In the genomic region with DNA sequence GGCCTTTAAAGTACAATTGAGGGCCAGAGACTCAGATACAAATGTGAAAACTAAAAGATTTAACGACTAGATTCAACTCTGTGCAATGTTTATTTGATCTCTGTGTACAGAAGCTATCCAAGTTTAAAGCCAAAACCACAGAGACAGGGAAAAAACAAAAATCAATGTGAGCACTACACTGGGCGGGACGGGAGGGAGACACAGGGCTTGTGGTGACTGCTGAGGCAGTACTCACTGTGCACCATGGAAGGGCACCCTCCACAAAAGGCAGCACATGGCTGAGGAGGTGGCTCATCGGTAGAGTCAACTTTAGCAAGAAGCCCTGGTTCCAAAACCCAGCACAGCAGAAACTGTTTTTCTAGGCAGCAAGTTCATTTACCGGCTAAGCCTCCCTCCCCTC, we compare ENCODE assay signal across 24 mouse cellular contexts. TPM values are rescaled to one million over a fixed set of nuclear protein-coding genes. Genes with fewer than 3 reads are reported as not detected.
A peak's percentile ranks its signal among the peaks of the same experiment; 100 is the strongest.
DNase-seq lines count a peak whose midpoint lies in the region; ATAC-seq lines count a peak whose summit lies in the region.
"Had no signal": no experiment of that assay in that cellular context is flagged by ENCODE, and none has a peak within 500 bp of the region (broad histone marks: within the 10 kb centered on the region; RNA-seq: fewer than 3 reads in every experiment).

No protein-coding gene starts in this region.

- H3K4me2 ChIP-seq in forebrain, embryonic 11.5 days (ENCODE audit: low read depth, low read length, severe bottlenecking), result no peak overlapping the region
- no peak overlapping the region for H3K4me2 ChIP-seq in hindbrain, embryonic 13.5 days
- H3K4me2 ChIP-seq in hindbrain, embryonic 14.5 days (replicated peaks), result no peak overlapping the region
- H3K4me2 ChIP-seq in midbrain, embryonic 13.5 days (replicated peaks), result no peak overlapping the region
- H3K4me2 ChIP-seq: heart, embryonic 15.5 days; kidney, embryonic 15.5 days; limb, embryonic 13.5 days; neural tube, embryonic 12.5 days; stomach, embryonic 15.5 days had no signal

- H3K9ac ChIP-seq in forebrain, embryonic 11.5 days (ENCODE audit: low read length), result no peak overlapping the region
- peak overlapping the region; percentile 19; the same call in 1 of the 2 replicates for H3K9ac ChIP-seq in hindbrain, embryonic 13.5 days
- H3K9ac ChIP-seq in hindbrain, embryonic 14.5 days, result no peak overlapping the region
- H3K9ac ChIP-seq in midbrain, embryonic 13.5 days (replicated peaks), result 0 out of 2 replicates have a peak overlapping the region, but pooled peaks have one; percentile 20
- H3K9ac ChIP-seq: heart, embryonic 15.5 days; kidney, embryonic 15.5 days; limb, embryonic 13.5 days; neural tube, embryonic 12.5 days; stomach, embryonic 15.5 days had no signal

- H3K4me3 ChIP-seq in forebrain, embryonic 10.5 days, result no peak overlapping the region
- no peak overlapping the region for H3K4me3 ChIP-seq in forebrain, embryonic 11.5 days (ENCODE audit: low read depth, low read length)
- H3K4me3 ChIP-seq in hindbrain, embryonic 13.5 days, result no peak overlapping the region
- no peak overlapping the region for H3K4me3 ChIP-seq in hindbrain, embryonic 14.5 days (replicated peaks; ENCODE audit: low read length)
- H3K4me3 ChIP-seq in midbrain, embryonic 13.5 days (replicated peaks), result no peak overlapping the region
- no peak overlapping the region for H3K4me3 ChIP-seq in midbrain, embryonic 10.5 days
- H3K4me3 ChIP-seq: erythroblast, embryonic 14.5 days; heart, embryonic 15.5 days; kidney, embryonic 15.5 days; limb, embryonic 13.5 days; neural tube, embryonic 12.5 days; stomach, embryonic 15.5 days had no signal

- H3K9me3 ChIP-seq in forebrain, embryonic 10.5 days, result no peaks in the 10 kb centered on the region
- no peaks in the 10 kb centered on the region for H3K9me3 ChIP-seq in forebrain, embryonic 11.5 days (ENCODE audit: control insufficient read depth, low read length)
- no peaks in the 10 kb centered on the region for H3K9me3 ChIP-seq in hindbrain, embryonic 13.5 days
- H3K9me3 ChIP-seq in hindbrain, embryonic 14.5 days (ENCODE audit: control insufficient read depth, low read length), result no peaks in the 10 kb centered on the region
- H3K9me3 ChIP-seq in midbrain, embryonic 13.5 days, result no peaks in the 10 kb centered on the region
- H3K9me3 ChIP-seq in midbrain, embryonic 10.5 days (replicated peaks), result no peaks in the 10 kb centered on the region
- H3K9me3 ChIP-seq: heart, embryonic 15.5 days; kidney, embryonic 15.5 days; limb, embryonic 13.5 days; neural tube, embryonic 12.5 days; stomach, embryonic 15.5 days had no signal

- no peaks in the 10 kb centered on the region for H3K27me3 ChIP-seq in forebrain, embryonic 10.5 days (ENCODE audit: poor library complexity, severe bottlenecking)
- H3K27me3 ChIP-seq in forebrain, embryonic 11.5 days (ENCODE audit: control insufficient read depth, insufficient read depth, low read length), result no peaks in the 10 kb centered on the region
- H3K27me3 ChIP-seq in hindbrain, embryonic 13.5 days, result no peaks in the 10 kb centered on the region
- H3K27me3 ChIP-seq in hindbrain, embryonic 14.5 days (ENCODE audit: control insufficient read depth, insufficient read depth, low read length), result no peaks in the 10 kb centered on the region
- H3K27me3 ChIP-seq in midbrain, embryonic 13.5 days, result no peaks in the 10 kb centered on the region
- H3K27me3 ChIP-seq in midbrain, embryonic 10.5 days (ENCODE audit: low read depth, poor library complexity, severe bottlenecking), result no peaks in the 10 kb centered on the region
- H3K27me3 ChIP-seq: heart, embryonic 15.5 days; kidney, embryonic 15.5 days; limb, embryonic 13.5 days; neural tube, embryonic 12.5 days; stomach, embryonic 15.5 days had no signal

- H3K36me3 ChIP-seq in forebrain, embryonic 10.5 days (replicated peaks), result no peaks in the 10 kb centered on the region
- no peaks in the 10 kb centered on the region for H3K36me3 ChIP-seq in forebrain, embryonic 11.5 days (ENCODE audit: control insufficient read depth, insufficient read depth, low read length)
- H3K36me3 ChIP-seq in hindbrain, embryonic 13.5 days, result peaks cover 3% of the 10 kb centered on the region; the same call in 1 of the 2 replicates
- no peaks in the 10 kb centered on the region for H3K36me3 ChIP-seq in hindbrain, embryonic 14.5 days (replicated peaks; ENCODE audit: control insufficient read depth, insufficient read depth)
- no peaks in the 10 kb centered on the region for H3K36me3 ChIP-seq in midbrain, embryonic 13.5 days
- no peaks in the 10 kb centered on the region for H3K36me3 ChIP-seq in midbrain, embryonic 10.5 days
- H3K36me3 ChIP-seq: heart, embryonic 15.5 days; kidney, embryonic 15.5 days; limb, embryonic 13.5 days; neural tube, embryonic 12.5 days; stomach, embryonic 15.5 days had no signal

- peaks cover 17% of the 10 kb centered on the region for H3K4me1 ChIP-seq in forebrain, embryonic 10.5 days
- H3K4me1 ChIP-seq in forebrain, embryonic 11.5 days (replicated peaks; ENCODE audit: control insufficient read depth, insufficient read depth, low read length), result peaks cover 2% of the 10 kb centered on the region; the same call in 1 of the 2 replicates
- peaks cover 12% of the 10 kb centered on the region for H3K4me1 ChIP-seq in hindbrain, embryonic 13.5 days (replicated peaks)
- no peaks in the 10 kb centered on the region; the same call in 1 of the 2 replicates for H3K4me1 ChIP-seq in hindbrain, embryonic 14.5 days (replicated peaks; ENCODE audit: control insufficient read depth, insufficient read depth, low read length)
- peaks cover 11% of the 10 kb centered on the region for H3K4me1 ChIP-seq in midbrain, embryonic 13.5 days (replicated peaks)
- peaks cover 17% of the 10 kb centered on the region for H3K4me1 ChIP-seq in midbrain, embryonic 10.5 days

- WGBS in forebrain, embryonic 10.5 days, result 50% methylated on average over 5 of the region's 5 CpGs
- WGBS in forebrain, embryonic 11.5 days, result 45% methylated on average over 5 of the region's 5 CpGs
- WGBS in hindbrain, embryonic 13.5 days, result 59% methylated on average over 5 of the region's 5 CpGs
- 50% methylated on average over 5 of the region's 5 CpGs for WGBS in hindbrain, embryonic 14.5 days
- WGBS in midbrain, embryonic 13.5 days, result 44% methylated on average over 5 of the region's 5 CpGs
- WGBS in midbrain, embryonic 10.5 days, result 56% methylated on average over 5 of the region's 5 CpGs

- no peak for DNase-seq in forebrain, embryonic 10.5 days (ENCODE audit: extremely low spot score, low spot score)
- no peak for DNase-seq in forebrain, embryonic 11.5 days (ENCODE audit: low spot score)
- DNase-seq in hindbrain, embryonic 14.5 days (ENCODE audit: low spot score), result no peak
- no peak for DNase-seq in midbrain, embryonic 10.5 days (ENCODE audit: low spot score)
- DNase-seq in thymus, postnatal 10 days (ENCODE audit: low spot score in 2 of 2), result no peak
- DNase-seq: adrenal gland, adult 8-10 months; cerebellum, adult 11-12 months; cerebellum, postnatal 10 days; gastrocnemius, postnatal 10 days; heart, postnatal 4 days; kidney, postnatal 4 days; lung, adult 18-20 months; lung, postnatal 10 days; midbrain, embryonic 14.5 days; thymus, postnatal 36 days had no signal

- 0 out of 2 replicates have a peak overlapping the region, but pooled peaks have one; percentile 25 for H3K27ac ChIP-seq in forebrain, embryonic 10.5 days
- no peak overlapping the region for H3K27ac ChIP-seq in forebrain, embryonic 11.5 days (ENCODE audit: low read depth, low read length)
- H3K27ac ChIP-seq in hindbrain, embryonic 13.5 days, result no peak overlapping the region
- H3K27ac ChIP-seq in hindbrain, embryonic 14.5 days, result no peak overlapping the region
- H3K27ac ChIP-seq in midbrain, embryonic 13.5 days, result no peak overlapping the region
- no peak overlapping the region for H3K27ac ChIP-seq in midbrain, embryonic 10.5 days (replicated peaks)
- H3K27ac ChIP-seq: heart, embryonic 15.5 days; kidney, embryonic 15.5 days; limb, embryonic 13.5 days; neural tube, embryonic 12.5 days; stomach, embryonic 15.5 days had no signal

- no peak for ATAC-seq in forebrain, embryonic 11.5 days (replicated peaks; ENCODE audit: low FRiP score)
- ATAC-seq in hindbrain, embryonic 13.5 days (ENCODE audit: low FRiP score), result no peak
- no peak for ATAC-seq in hindbrain, embryonic 14.5 days (ENCODE audit: low FRiP score)
- ATAC-seq in midbrain, embryonic 13.5 days, result no peak
- ATAC-seq: forebrain, embryonic 14.5 days had no signal

RNA-seq across cellular contexts. Expression of a gene that starts 9.3 kb away (rescaled TPM):
- polyA plus RNA-seq in forebrain, embryonic 10.5 days (2016; fragmentation: Nextera tagmentation; extraction: Ambion mirVana), result 13.2 and 14.6 TPM in 2 replicates
- polyA plus RNA-seq in forebrain, embryonic 11.5 days (2014; fragmentation: Nextera tagmentation; extraction: Ambion mirVana), result 11.2 and 12.3 TPM in 2 replicates
- 22.4 and 23.5 TPM in 2 replicates for polyA plus RNA-seq in hindbrain, embryonic 13.5 days (2015; fragmentation: Nextera tagmentation; extraction: Ambion mirVana)
- 21.0 and 23.2 TPM in 2 replicates for polyA plus RNA-seq in hindbrain, embryonic 14.5 days (2014; fragmentation: Nextera tagmentation; extraction: Ambion mirVana)
- 17.1 and 18.2 TPM in 2 replicates for polyA plus RNA-seq in midbrain, embryonic 13.5 days (2015; fragmentation: Nextera tagmentation; extraction: Ambion mirVana)
- 13.6 and 15.2 TPM in 2 replicates for polyA plus RNA-seq in midbrain, embryonic 10.5 days (2016; fragmentation: Nextera tagmentation; extraction: Ambion mirVana)

RNA-seq across cellular contexts. Expression of a gene that starts 53.9 kb away (rescaled TPM):
- 0.99 and 1.4 TPM in 2 replicates for polyA plus RNA-seq in forebrain, embryonic 10.5 days (2016; fragmentation: Nextera tagmentation; extraction: Ambion mirVana)
- 1.0 and 1.6 TPM in 2 replicates for polyA plus RNA-seq in forebrain, embryonic 11.5 days (2014; fragmentation: Nextera tagmentation; extraction: Ambion mirVana)
- polyA plus RNA-seq in hindbrain, embryonic 13.5 days (2015; fragmentation: Nextera tagmentation; extraction: Ambion mirVana), result 1.8 and 2.4 TPM in 2 replicates
- 2.7 and 3.6 TPM in 2 replicates for polyA plus RNA-seq in hindbrain, embryonic 14.5 days (2014; fragmentation: Nextera tagmentation; extraction: Ambion mirVana)
- 1.6 and 1.9 TPM in 2 replicates for polyA plus RNA-seq in midbrain, embryonic 13.5 days (2015; fragmentation: Nextera tagmentation; extraction: Ambion mirVana)
- 0.97 and 1.5 TPM in 2 replicates for polyA plus RNA-seq in midbrain, embryonic 10.5 days (2016; fragmentation: Nextera tagmentation; extraction: Ambion mirVana)
- polyA plus RNA-seq: erythroblast, embryonic 14.5 days had no signal

RNA-seq across cellular contexts. Expression of a gene that starts 58.0 kb away (rescaled TPM):
- polyA plus RNA-seq in forebrain, embryonic 10.5 days (2016; fragmentation: Nextera tagmentation; extraction: Ambion mirVana), result 215 and 266 TPM in 2 replicates
- 318 and 355 TPM in 2 replicates for polyA plus RNA-seq in forebrain, embryonic 11.5 days (2014; fragmentation: Nextera tagmentation; extraction: Ambion mirVana)
- polyA plus RNA-seq in hindbrain, embryonic 13.5 days (2015; fragmentation: Nextera tagmentation; extraction: Ambion mirVana), result 268 and 296 TPM in 2 replicates
- polyA plus RNA-seq in hindbrain, embryonic 14.5 days (2014; fragmentation: Nextera tagmentation; extraction: Ambion mirVana), result 211 and 298 TPM in 2 replicates
- 257 and 322 TPM in 2 replicates for polyA plus RNA-seq in midbrain, embryonic 13.5 days (2015; fragmentation: Nextera tagmentation; extraction: Ambion mirVana)
- polyA plus RNA-seq in midbrain, embryonic 10.5 days (2016; fragmentation: Nextera tagmentation; extraction: Ambion mirVana), result 227 and 286 TPM in 2 replicates
- polyA plus RNA-seq: erythroblast, embryonic 14.5 days had no signal

Comparison
In these comparisons a context has a peak if more than half of its experiments do, and no peak if none do; other contexts are left out.
1. H3K9ac ChIP-seq: peak in hindbrain, embryonic 13.5 days (single experiment) and midbrain, embryonic 13.5 days (single experiment); none in forebrain, embryonic 11.5 days (single experiment) and hindbrain, embryonic 14.5 days (single experiment).